Mouse (Mus musculus): ENCODE results near the gene Spire2.

The Spire2 gene

DNA sequence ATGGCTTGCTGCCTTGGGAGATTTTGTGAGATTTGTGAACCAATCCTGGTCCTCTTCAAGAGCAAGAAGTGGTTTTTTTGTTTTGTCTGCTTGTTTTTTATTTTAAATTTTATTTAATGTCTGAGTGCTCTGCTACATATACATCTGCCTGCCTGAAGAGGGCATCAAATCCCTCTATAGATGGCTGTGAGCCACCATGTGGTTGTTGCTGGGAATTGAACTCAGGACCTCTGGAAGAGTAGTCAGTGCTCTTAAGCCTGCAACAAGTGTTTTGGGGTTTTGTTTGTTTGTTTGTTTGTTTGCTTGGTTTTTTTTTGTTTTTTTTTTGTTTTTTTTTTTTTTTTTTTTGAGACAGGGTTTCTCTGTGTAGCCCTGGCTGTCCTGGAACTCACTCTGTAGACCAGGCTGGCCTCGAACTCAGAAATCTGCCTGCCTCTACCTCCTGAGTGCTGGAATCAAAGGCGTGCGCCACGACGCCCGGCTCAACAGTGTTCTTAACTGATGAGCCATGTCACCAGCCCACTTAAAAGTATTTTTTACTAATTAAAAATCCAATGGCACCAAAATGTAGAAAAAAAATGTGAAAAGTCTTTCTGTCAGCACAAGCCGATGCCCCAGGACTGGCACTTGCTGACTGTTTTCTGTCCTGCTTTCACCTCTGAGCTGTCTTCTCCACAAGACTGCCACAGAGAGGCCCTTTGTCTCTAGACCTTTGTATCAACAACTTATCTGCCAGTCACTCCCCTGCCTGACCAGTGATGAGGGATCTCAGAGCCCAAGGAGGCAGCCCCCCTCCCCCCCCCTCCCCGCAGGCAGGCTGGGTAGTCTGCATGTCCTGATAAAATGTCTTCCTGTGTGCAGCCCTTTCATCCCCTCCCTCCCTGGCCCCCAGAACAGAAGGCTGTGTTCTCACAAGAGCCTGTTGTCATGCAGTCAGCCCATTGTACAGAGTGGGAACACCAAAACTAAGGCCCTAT, 83.7 kb downstream of the Spire2 start:
- no peak for DNase-seq (ENCODE audit: inconsistent age in 2 of 2, low spot score in 1 of 2)

DNA sequence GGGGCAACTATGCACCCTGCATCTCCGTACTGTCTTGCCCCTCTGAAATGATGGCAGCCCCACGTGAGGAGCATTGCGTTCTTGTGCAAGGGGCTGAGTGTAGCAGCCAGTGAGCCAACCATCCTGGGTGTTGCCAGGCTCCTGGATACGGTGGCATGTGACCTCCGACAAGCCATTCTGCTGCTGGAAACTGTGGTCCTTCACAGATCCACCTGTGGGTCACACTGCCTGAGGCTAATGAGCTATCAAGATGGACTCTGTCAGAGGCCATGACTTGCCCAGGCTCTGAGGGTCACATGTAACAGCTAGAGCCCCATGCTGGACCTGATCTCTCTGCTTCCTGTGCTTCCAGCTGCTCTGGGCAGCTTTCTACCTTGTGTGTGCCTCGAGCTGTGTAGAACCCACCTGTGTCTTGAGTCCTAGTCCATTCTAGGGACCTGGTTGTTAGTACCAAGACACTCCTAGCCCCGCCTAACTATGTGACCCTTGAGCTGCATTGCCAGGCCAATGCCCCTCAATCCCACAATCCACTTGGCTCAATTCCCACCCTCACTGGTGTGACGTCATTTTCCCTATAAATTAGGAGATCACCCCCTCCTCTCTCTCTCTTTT, 84.5 kb downstream of the Spire2 start:
- no peak for DNase-seq (ENCODE audit: inconsistent age in 2 of 2, low spot score in 1 of 2)

All from adrenal gland, adult (tissue).